Mouse (Mus musculus): Measurements from ENCODE around the gene 4933427D14Rik. TPM values are rescaled to one million over a fixed set of nuclear protein-coding genes. Genes with fewer than 3 reads are reported as not detected.

Gene 4933427D14Rik
- total RNA-seq (2021) = 10 to 100 TPM; 26.1 to 39.9 TPM

DNA sequence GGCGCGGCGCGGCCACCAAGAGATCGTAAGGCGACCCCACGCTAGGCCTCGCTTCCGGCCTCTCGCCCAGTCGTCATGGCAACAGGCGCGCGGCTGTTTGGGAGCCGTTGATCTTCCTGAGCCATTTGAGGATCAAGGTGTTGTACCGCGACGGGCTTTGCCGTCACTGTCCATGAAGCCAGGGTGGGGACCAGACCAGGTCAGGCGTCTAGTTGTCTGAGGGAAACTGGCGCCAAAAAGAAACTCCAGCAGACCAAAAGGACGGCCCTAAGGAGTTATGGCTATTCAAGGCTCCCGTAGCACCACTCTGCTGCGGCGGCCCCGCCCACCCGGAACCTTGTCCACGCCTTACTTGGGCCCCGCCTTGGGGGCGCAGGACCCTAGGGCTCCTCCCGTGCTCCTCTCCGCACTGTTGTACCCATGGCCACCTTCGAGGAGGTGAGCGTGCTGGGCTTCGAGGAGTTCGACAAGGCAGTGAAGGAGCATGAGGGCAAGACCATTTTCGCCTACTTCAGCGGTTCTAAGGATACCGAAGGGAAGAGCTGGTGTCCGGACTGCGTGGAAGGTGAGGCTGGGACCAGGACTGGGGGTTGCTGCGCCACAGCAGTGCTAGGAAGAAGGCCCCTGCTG, at the start of gene 4933427D14Rik, which contains the start of gene Txndc17:
TSS of gene 4933427D14Rik (minus strand) at position 256 of the 630 bp plus-strand sequence.
TSS of gene Txndc17 (plus strand) at position 344 of the 630 bp plus-strand sequence.
- intact Hi-C loops (cut with DNase I) = loop anchor here (5.0 kb wide), 1 partner anchor 155 kb away; no protein-coding TSS in a partner anchor
- DNase-seq (ENCODE audit: low spot score in 2 of 2) = peak; percentile 91 to 92

DNA sequence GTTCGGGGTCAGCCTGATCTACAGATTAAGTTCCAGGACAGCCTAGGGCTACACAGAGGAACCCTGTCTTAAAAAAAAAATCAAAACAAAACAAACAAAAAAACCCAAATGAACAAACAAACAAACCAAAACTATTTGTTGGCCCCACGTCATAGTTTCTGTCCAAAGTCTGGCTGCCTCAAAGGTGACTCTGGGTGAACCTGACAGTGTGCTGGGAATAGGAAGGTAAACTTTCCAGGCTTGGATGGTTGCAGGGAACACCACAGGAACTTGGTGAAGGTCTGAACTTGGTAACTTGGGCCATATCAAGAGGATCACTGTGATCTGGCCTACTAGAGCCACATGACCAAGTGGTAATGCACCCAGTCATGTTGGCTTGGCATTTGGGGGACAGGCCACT, 49.2 kb upstream of the 4933427D14Rik start:
- intact Hi-C loops (cut with DNase I) = no loop called here
- DNase-seq (ENCODE audit: low spot score in 2 of 2) = no peak

DNA sequence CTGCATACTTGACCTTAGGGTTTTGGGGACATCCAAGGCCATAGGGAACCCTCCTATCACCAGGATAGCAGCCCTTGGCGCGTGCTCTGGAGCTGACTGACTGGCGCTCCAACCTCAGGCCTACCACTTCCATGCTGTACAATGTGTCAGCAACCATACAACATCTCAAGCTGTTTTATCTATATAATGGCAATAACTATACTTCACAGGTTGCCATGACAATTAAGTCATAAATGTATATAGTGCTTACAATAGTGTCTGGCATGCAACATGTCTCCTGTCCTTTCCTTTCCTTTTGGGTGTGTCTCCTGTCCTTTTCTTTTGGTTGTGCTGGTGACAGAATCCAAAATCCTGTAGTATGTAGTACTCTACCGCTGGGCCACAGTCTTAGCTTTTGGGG, 48.4 kb upstream of the 4933427D14Rik start:
- no peak for DNase-seq (ENCODE audit: low spot score in 2 of 2)
- intact Hi-C loops (cut with DNase I) = no loop called here

DNA sequence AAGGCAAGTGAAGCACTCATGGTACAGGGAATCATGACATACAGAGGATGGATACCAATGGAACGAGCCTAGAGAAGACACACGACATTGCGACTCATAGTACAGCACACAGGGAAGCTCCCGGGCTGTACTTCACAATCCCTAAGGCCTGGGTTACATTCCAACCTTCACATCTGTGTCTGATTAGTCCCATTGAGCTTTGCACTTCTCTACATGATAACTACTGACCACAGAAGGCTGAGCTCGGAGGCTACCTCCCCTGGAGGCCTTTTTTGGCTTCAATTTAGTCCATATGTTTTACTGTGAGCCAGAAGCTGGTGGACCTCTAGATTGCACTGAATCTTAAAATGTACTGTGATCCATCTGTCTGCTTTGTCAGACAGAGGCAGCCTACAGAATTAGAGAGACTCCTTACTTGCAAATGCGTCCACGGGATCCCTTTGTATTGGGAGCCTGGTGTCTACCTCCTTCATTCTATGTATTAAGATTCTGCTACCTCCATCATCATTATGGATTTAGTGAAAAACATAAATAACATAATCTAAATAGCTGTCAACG, 38.0 kb upstream of the 4933427D14Rik start:
- intact Hi-C loops (cut with DNase I) = no loop called here
- DNase-seq (ENCODE audit: low spot score in 2 of 2) = peak; percentile 15 to 26

DNA sequence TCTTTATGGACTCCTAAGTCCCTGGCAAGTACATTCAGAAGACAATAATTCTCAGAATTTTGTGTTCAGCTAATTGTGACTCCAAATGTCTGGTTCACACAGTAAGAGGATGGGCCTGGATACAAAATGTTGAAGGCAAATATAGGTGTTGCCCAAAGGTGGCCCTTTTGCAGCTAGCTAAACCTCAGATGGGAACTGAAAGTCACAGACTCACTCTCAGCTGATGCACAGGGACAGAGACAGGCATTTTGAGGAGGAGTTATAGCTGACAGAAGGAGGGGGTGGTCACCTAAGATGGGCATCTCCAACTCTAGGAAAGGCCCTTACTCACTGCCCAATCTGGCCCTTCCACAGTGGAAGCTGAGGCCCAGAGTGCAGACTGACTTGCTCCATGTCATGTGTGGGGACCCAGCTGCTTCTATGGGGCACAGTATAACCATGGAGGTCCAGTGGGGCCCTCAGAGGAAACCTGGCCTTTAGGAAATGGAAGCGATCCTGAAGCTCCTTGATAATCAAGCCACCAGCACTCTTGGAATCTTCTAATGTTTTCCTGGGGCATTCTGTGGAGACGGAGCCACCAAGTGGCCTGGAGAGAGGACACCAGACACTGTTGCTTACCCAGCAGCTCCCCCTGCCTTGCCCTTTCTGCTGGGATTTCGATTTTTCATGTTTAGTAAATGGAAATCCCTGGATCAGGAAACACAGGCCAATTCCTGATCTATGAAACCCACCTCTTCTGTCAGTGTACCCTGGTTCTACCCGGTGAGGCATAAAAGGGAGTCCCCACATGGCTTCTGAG, 33.0 kb upstream of the 4933427D14Rik start:
- intact Hi-C loops (cut with DNase I) = loop anchor here (5.0 kb wide), 1 partner anchor 197 kb away; the partner anchor contains the start of gene Ggt6
- no peak for DNase-seq (ENCODE audit: low spot score in 2 of 2)

DNA sequence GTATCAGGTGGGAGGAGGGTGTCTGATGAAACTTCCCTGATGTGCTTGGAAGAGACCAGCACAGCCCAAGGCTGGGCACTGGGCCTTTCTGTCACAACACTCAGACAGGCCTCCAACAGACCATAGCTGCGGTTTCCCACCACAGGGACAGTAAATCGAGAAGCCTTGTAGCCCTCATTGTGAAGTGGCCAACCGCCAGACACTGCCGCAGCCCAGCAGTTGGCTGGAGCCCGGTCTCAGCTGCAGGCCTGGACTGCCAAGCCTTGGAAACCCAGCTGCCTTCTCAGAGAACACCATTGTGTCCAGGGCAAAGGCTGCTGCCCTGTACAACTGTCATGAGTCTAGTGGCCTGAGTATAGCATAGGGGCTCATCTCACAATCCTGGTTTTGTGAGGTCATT, 26.8 kb upstream of the 4933427D14Rik start:
- peak in 1 of 2 experiments; percentile 23 for DNase-seq (ENCODE audit: low spot score in 2 of 2)
- intact Hi-C loops (cut with DNase I) = no loop called here

DNA sequence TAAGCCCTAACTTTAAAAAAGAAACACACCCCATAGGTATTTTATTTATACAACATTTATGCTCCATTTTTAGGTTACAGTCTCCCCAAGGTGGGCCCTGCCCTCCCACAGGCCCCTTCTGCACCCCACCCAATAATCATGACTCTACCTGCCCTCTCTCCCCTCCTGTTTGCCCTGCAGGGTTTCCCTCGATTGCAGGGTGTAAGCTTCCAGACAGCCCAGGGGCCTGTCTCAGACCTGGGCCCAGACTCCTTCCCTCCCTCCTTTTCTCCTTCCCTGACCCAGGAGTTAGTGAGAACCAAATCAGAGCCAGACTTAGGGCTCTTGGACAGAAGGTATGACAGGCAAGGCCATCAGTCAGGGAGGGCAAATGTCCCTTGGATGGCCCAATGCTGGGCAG, 25.7 kb upstream of the 4933427D14Rik start:
- no peak for DNase-seq (ENCODE audit: low spot score in 2 of 2)
- intact Hi-C loops (cut with DNase I) = no loop called here

DNA sequence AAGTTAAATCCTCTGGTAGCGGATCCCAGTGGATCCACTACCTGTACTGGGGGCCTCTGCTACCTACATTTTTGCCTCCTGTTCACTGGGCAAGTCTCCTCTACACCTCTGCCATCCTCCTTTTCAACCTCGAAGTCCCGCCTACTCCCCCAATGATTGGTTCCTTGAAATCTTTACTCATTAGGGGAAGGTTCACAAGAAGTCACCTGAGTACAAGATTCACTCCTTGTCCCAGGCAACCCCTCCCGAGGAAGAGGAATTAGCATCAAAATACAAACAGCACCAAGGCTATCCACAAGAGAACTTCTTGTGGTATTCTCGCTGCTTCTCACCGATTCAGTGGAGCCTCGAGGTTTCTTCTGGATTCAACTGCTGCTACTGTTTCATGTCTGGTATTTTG, 24.8 kb upstream of the 4933427D14Rik start:
- intact Hi-C loops (cut with DNase I) = no loop called here
- DNase-seq (ENCODE audit: low spot score in 2 of 2) = no peak

DNA sequence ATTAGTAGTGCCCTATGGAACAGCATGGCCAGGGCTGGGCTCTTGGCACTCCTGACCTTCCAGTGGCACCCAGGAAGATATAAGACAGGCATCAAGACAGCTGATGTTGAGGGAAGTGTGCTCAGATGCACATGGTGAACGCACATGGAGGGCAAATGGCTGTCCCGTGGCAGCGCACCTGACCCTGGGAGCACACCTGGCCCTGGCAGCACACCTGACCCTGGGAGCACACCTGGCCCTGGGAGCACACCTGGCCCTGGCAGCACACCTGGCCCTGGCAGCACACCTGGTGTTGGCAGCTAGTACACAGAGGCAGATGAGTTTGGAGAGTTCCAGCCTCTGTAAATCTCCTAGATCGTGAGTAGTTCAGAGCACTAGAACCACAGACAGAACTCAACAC, 21.3 kb upstream of the 4933427D14Rik start:
- intact Hi-C loops (cut with DNase I) = loop anchor here (5.0 kb wide), 3 partner anchors 39 to 114 kb away; partner anchors contain the start of gene Slc13a5
- DNase-seq (ENCODE audit: low spot score in 2 of 2) = no peak

DNA sequence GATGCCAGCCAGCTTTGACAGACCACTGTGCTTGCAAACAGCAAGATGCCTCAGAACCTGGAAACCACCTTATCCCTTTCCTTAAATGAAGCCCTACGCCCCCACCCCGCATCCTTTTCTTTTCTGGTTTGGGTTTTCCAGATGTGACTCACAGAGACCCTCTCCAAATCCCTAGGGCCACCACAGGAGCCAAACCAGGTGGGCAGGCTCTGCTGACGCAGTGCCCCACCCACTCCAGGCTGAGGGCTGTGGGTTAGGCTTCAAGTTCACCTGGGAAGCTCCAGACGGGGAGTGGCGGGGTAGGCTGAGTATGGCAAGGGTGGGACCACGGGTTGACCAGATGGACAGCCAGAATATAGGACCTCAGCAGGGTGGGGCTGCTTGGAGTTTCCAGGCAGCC, 19.6 kb upstream of the 4933427D14Rik start:
- intact Hi-C loops (cut with DNase I) = loop anchor here (5.0 kb wide), 3 partner anchors 40 to 115 kb away; partner anchors contain the start of gene Slc13a5
- DNase-seq (ENCODE audit: low spot score in 2 of 2) = no peak

DNA sequence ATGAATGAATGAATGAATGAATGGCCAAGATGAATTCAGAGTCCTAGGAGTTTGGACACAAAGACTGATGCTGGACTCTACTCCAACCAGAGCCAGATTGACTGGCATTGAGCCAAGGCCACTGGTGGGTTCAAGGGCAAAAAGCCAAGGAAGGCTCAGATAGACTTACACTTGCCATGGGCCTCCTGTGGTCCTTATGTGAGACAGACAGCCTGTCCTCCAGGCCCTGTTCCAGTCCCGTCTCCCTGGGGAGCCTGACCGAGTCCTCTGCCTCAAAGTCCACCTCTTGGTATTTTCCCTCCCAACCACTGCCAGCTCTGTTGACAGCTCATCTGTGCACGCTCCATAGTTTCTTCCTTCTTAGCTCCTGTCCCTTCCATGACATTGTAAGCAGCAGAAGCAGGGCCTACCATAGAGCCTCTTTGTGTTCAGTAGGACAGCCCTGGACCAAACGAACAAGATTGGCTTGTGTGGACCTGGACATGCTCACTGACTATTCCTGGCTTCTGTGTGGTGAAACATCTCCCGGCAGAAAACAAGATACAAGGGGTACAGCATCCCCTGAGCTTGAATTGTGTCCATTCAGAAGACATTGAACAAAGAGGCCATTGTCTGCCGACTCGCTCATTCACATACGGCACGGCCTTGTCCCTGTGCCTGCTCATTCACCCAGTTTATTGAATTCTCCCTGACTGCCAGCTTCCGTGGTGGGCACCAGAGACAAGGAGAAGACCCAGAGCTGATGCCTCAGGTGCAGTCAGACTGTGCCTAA, 18.9 kb upstream of the 4933427D14Rik start:
- intact Hi-C loops (cut with DNase I) = loop anchor here (5.0 kb wide), 3 partner anchors 41 to 116 kb away; partner anchors contain the start of gene Slc13a5
- DNase-seq (ENCODE audit: low spot score in 2 of 2) = peak in 1 of 2 experiments; percentile 4

DNA sequence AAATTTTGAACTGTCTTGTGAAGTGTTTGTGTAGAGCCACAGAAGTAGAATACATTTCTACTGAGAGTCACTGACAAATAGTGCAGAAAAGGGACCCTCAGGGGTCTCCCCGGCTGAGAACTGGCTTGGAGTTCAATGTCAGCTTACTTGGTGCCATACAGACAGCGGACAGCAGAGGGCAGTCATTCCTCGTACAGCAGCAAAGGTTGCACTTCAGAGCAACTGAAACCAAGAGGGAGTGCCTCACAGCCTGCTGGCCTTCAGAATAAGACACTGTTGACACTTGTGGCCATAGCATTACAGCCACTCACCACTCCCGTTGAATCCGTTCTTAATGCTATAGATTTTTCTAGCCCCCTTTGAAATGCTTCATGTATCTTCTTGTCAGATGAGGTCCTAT, 17.6 kb upstream of the 4933427D14Rik start:
- peak; percentile 60 to 78 for DNase-seq (ENCODE audit: low spot score in 2 of 2)
- intact Hi-C loops (cut with DNase I) = loop anchor here (2.0 to 5.0 kb wide), 5 partner anchors 42 to 337 kb away; partner anchors contain the start of gene Slc13a5

DNA sequence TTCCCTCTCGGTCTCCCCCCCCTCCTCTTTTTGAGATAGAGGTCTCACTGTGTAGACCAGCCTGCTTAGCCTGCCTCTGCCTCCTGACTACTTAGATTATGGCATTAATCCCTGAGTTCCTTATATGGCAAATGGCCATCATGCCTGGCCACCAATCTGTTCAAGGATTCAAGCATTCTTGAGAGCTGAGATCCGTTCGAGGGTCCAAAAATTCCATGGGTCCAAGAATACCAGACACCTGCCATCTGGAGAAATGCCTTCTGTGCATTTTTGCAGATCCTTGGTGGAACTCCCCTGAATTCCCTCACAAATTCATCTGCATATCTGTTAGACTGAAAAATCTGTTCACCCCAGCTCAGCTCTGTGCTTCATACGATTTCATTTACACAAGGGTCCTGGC, 16.2 kb upstream of the 4933427D14Rik start:
- intact Hi-C loops (cut with DNase I) = loop anchor here (5.0 kb wide), 1 partner anchor 339 kb away; no protein-coding TSS in a partner anchor

DNA sequence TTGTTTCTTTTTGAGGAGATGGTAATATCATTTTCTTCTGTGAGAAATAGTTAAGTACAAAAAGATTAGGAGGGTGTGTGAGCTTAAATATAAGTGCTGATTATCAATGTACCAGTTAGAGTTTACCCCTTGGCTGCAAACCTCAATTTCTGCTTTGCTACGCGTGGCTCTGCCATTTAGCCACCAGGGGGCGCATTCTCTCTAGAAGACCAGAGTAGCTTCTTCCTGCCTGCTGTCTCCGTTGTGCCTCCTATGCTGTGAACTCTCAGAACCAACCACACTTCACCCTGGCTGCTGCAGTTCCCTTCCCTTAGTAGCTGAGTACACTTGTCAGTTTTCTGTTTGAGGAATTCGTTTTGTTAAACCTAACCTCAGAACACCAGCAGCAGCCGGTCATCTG, 14.0 kb upstream of the 4933427D14Rik start:
- DNase-seq (ENCODE audit: low spot score in 2 of 2) = peak in 1 of 2 experiments; percentile 64
- intact Hi-C loops (cut with DNase I) = loop anchor here (5.0 kb wide), 1 partner anchor 341 kb away; no protein-coding TSS in a partner anchor

More for the DNA sequence above, 16.2 kb upstream of the 4933427D14Rik start:
- no peak for DNase-seq (ENCODE audit: low spot score in 2 of 2)

DNA sequence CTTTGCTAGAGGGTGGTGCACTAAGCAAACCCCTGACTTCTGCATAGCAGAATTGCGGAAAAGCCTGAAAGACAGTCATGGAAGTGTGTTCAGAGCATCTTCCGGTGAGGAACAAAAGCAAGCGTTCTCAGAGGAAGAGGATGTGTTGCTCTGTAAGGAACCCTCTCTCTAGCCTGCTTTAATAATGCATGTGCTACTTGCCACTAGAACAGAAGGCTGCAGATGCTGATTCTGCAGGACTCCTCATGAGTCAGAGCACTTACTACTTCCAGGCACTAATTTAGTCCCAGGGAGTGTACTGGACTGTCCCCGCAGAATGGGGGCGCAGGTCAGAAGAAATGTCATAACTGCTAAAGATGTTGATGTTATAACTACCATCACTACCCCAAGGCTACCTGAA, 9.9 kb upstream of the 4933427D14Rik start:
- no peak for DNase-seq (ENCODE audit: low spot score in 2 of 2)

DNA sequence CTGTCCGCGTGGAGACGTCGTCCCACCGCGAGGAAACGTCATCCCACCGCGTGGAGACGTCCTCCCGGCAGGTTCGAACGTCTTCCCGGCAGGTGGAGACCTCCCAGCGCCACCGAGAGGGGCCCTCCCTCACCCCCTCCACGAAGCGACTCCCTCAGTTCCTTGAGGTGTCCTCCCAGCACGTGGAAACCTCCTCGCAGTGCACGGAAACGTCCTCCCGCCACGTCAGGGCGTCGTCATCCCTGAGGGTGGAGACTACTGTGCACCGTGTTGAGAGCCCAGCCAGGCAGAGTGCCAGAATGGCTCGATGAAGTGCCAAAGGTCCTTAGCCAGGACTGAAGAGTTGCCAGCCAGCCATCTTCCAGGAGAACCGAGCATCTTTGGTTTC, 8.1 kb upstream of the 4933427D14Rik start, which contains the start of gene Med31:
TSS of gene Med31 (minus strand) at position 183 of the 388 bp plus-strand sequence.
- intact Hi-C loops (cut with DNase I) = no loop called here
- DNase-seq (ENCODE audit: low spot score in 2 of 2) = peak; percentile 72 to 79

More for the DNA sequence above, 9.9 kb upstream of the 4933427D14Rik start:
- intact Hi-C loops (cut with DNase I) = no loop called here

DNA sequence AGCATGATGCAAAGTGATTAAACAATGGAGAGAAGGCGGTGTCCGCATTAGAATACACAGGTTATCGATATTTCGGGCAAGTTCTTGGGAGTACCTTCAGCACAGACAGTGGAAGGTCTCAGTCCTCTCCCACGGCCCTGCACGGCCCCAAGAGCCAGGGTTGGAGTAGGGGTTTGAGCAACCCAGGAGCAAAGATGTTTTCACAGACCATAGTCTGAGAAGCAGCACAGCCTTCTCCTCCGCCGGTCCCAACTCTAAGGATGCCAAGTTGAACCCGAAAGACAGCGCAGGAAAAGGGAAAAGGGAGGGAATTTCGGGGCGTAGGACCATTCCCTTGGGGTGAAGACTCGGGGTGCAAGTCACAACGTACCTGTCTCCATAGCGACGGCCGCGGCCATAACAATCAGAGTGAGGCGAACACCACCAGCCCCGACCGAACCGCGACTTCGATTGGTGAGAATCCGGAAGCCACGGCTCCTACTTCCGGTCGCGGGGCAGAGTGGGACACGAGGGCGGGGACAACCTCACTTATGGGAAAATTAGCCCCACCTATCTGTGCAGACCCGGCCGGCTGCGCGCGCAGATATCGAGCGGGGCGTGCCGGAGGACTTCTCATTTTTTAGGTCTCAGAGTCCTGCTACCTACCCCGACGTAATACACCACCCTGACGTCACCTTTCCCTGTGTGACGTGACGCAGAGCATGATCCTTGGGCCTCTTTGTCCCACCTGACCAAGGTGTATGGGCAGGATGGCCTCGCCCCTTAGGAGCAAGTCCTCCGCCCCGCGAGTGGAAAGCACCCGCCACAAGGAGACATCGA, 7.5 kb upstream of the 4933427D14Rik start:
- intact Hi-C loops (cut with DNase I) = no loop called here
- peak; percentile 94 to 95 for DNase-seq (ENCODE audit: low spot score in 2 of 2)

DNA sequence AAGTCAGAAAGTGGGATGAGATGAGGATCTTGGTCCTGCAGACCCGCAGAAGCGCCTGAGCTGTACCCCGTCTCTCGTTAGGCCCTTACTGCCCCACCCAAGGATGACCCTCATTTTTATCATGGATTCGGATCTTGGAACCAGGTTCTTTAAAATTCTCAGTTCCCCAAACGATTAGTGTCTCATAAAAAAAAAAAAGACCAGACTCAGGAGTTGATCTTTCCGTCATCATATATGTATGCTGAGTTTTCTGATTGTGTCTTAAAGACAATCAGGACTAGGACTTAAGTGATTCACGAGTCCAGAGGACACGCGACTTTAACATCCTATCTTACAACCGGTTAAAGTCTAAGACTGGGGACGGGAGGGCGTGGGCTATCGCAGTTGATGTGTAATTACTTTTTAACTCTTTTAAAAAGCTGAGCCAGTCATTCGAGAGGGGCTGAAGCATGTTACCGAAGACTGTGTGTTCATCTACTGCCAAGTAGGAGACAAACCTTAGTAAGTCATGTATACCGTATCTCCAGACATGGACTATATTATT, 647 bp upstream of the 4933427D14Rik start:
- intact Hi-C loops (cut with DNase I) = loop anchor here (5.0 kb wide), 1 partner anchor 156 kb away; no protein-coding TSS in a partner anchor

More for the DNA sequence above, 647 bp upstream of the 4933427D14Rik start:
- no peak for DNase-seq (ENCODE audit: low spot score in 2 of 2)

Data from left cerebral cortex, postnatal 36 days (tissue).